Mouse (Mus musculus): ENCODE measurements around the gene Aldh3a2.

- TF ChIP-seq CTCF (IDR thresholded peaks at IDR 0.05; ENCODE audit: borderline replicate concordance, extremely low read depth, insufficient read depth, insufficient read length) (no peak), POLR2A (IDR thresholded peaks at IDR 0.05; ENCODE audit: borderline replicate concordance, extremely low read depth, insufficient read depth, insufficient read length, poor library complexity, severe bottlenecking) (no peak)
Measured at GRCm38 (mm10) chr11:61207487-61208246, 59.6 kb downstream of the Aldh3a2 start, which contains the start of gene Aldh3a1.

All from brain, embryonic 14.5 days (tissue).